ENCODE assay signal across 10 mouse cellular contexts in the genomic region with DNA sequence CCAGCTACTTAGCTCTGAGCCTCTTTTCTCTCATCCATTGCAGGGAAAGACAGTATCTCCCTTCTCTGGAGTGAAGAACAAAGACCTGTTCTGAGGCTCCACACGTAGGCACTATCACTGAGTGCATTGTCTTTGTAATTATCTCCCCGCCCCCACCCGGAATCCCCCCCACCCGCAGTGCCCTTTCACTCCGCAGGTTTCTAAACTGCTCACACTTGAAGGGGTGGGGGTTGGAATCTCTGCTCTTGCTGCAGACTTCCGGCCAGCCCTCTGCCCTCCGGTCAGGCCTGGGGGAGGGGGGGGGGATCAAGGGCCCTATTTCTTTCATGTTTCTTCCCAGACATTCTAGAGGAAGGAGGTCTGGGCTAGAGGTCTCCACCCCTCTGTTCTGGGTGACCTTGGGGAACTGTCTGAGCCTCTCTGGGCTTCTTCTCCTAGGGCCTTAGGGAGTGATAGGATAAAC. TPM values are rescaled to one million over a fixed set of nuclear protein-coding genes. Genes with fewer than 3 reads are reported as not detected.
A peak's percentile ranks its signal among the peaks of the same experiment; 100 is the strongest.
DNase-seq lines count a peak whose midpoint lies in the region; ATAC-seq and TF ChIP-seq lines count a peak whose summit lies in the region.
"Had no signal": no experiment of that assay in that cellular context is flagged by ENCODE, and none has a peak within 500 bp of the region (broad histone marks: within the 10 kb centered on the region; RNA-seq: fewer than 3 reads in every experiment).

No protein-coding gene starts in this region.

- no peaks in the 10 kb centered on the region for H3K36me3 ChIP-seq in lung, embryonic 14.5 days (ENCODE audit: insufficient read depth)
- H3K36me3 ChIP-seq in forebrain, postnatal 0 days (ENCODE audit: insufficient read depth), result no peaks in the 10 kb centered on the region
- H3K36me3 ChIP-seq: G1E had no signal

- no peak for TF ChIP-seq CTCF in lung, embryonic 14.5 days (IDR thresholded peaks at IDR 0.05; ENCODE audit: low read depth)
- no peak for TF ChIP-seq CTCF in forebrain, postnatal 0 days (IDR thresholded peaks at IDR 0.05; ENCODE audit: low read depth)

- H3K4me2 ChIP-seq in lung, embryonic 14.5 days, result 0 out of 2 replicates have a peak overlapping the region, but pooled peaks have one; percentile 18
- H3K4me2 ChIP-seq in forebrain, postnatal 0 days (ENCODE audit: low read depth), result no peak overlapping the region

- no peak overlapping the region for H3K9ac ChIP-seq in lung, embryonic 14.5 days
- H3K9ac ChIP-seq in forebrain, postnatal 0 days, result peak overlapping the region; percentile 33

- 0 out of 2 replicates have a peak, but pooled peaks have one; percentile 9 for ATAC-seq in lung, embryonic 14.5 days (ENCODE audit: insufficient read depth)
- ATAC-seq in forebrain, postnatal 0 days, result peak; percentile 87

- no peak overlapping the region for H3K4me3 ChIP-seq in lung, embryonic 14.5 days (ENCODE audit: low read depth, low read length)
- H3K4me3 ChIP-seq in forebrain, postnatal 0 days (ENCODE audit: low read depth, low read length), result no peak overlapping the region
- H3K4me3 ChIP-seq: erythroblast, embryonic 14.5 days had no signal

- 9% methylated on average over 7 of the region's 7 CpGs for WGBS in lung, embryonic 14.5 days
- WGBS in forebrain, postnatal 0 days, result 9% methylated on average over 7 of the region's 7 CpGs

- no peaks in the 10 kb centered on the region for H3K9me3 ChIP-seq in lung, embryonic 14.5 days (ENCODE audit: low read depth, low read length)
- no peaks in the 10 kb centered on the region for H3K9me3 ChIP-seq in forebrain, postnatal 0 days (ENCODE audit: low read length)
- H3K9me3 ChIP-seq: G1E had no signal

- peak overlapping the region; percentile 3; the same call in 1 of the 2 replicates for H3K27ac ChIP-seq in lung, embryonic 14.5 days (ENCODE audit: low read depth)
- peak overlapping the region; percentile 75 for H3K27ac ChIP-seq in forebrain, postnatal 0 days (ENCODE audit: low read depth, low read length)

- DNase-seq in lung, embryonic 14.5 days, result peak; percentile 30
- no peak for DNase-seq in lung, postnatal 36 days
- no peak for DNase-seq in forebrain, postnatal 0 days
- peak; percentile 61 for DNase-seq in mesoderm, embryonic 11.5 days (ENCODE audit: low read depth, low spot score)
- peak; percentile 87 for DNase-seq in yolk sac, embryonic 10.5 days (ENCODE audit: low spot score)
- DNase-seq in ovary, postnatal 14 days (ENCODE audit: low spot score), result no peak
- DNase-seq in T-cell, adult 2 months (ENCODE audit: low spot score), result no peak
- DNase-seq in gastrocnemius, adult 8-10 months (ENCODE audit: low spot score in 2 of 2), result no peak

- H3K27me3 ChIP-seq in lung, embryonic 14.5 days (ENCODE audit: insufficient read depth, low read length), result no peaks in the 10 kb centered on the region
- H3K27me3 ChIP-seq in forebrain, postnatal 0 days (ENCODE audit: insufficient read depth, low read length), result no peaks in the 10 kb centered on the region

- peaks cover 21% of the 10 kb centered on the region for H3K4me1 ChIP-seq in lung, embryonic 14.5 days (ENCODE audit: insufficient read depth)
- H3K4me1 ChIP-seq in forebrain, postnatal 0 days (ENCODE audit: insufficient read depth), result peaks cover 10% of the 10 kb centered on the region

RNA-seq across cellular contexts. Expression of gene Src, which starts 0.4 kb away (rescaled TPM):
- polyA plus RNA-seq in lung, embryonic 14.5 days (2014; fragmentation: Nextera tagmentation; extraction: Ambion mirVana), result 16.4 and 18.9 TPM in 2 replicates
- 96.0 and 124 TPM in 2 replicates for total RNA-seq in forebrain, postnatal 0 days (2014; rRNA removed)
- polyA plus RNA-seq in forebrain, postnatal 0 days (2015; fragmentation: Nextera tagmentation; extraction: Ambion mirVana), result 22.8 and 29.1 TPM in 2 replicates
- 1 to 10 TPM; 1.3 to 2.3 (median 1.7) TPM for total RNA-seq in gastrocnemius, adult 8-10 months (2022)

RNA-seq across cellular contexts. Expression of gene Manbal, which starts 51.2 kb away (rescaled TPM):
- 38.7 and 42.6 TPM in 2 replicates for polyA plus RNA-seq in lung, embryonic 14.5 days (2014; fragmentation: Nextera tagmentation; extraction: Ambion mirVana)
- total RNA-seq in forebrain, postnatal 0 days (2014; rRNA removed), result 69.9 and 73.6 TPM in 2 replicates
- 139 TPM in 2 replicates for polyA plus RNA-seq in forebrain, postnatal 0 days (2015; fragmentation: Nextera tagmentation; extraction: Ambion mirVana)
- 10 to 100 TPM; 16.4 to 18.4 (median 17.4) TPM for total RNA-seq in gastrocnemius, adult 8-10 months (2022)

Comparison
In these comparisons a context has a peak if more than half of its experiments do, and no peak if none do; other contexts are left out.
1. DNase-seq: peak in lung, embryonic 14.5 days (single experiment), mesoderm, embryonic 11.5 days (single experiment) and yolk sac, embryonic 10.5 days (single experiment); none in lung, postnatal 36 days (single experiment), forebrain, postnatal 0 days (single experiment), ovary, postnatal 14 days (single experiment), T-cell, adult 2 months (single experiment) and gastrocnemius, adult 8-10 months (0 of 2).
2. RNA of gene Src, which starts 0.4 kb away (total RNA-seq): 96.0 to 124 TPM in forebrain, postnatal 0 days; 1.3 to 2.3 TPM in gastrocnemius, adult 8-10 months; every median in the first group is over 10 times any median in the second.